Mouse (Mus musculus): ENCODE results near the gene Tnni3k.

Tnni3k gene

DNA sequence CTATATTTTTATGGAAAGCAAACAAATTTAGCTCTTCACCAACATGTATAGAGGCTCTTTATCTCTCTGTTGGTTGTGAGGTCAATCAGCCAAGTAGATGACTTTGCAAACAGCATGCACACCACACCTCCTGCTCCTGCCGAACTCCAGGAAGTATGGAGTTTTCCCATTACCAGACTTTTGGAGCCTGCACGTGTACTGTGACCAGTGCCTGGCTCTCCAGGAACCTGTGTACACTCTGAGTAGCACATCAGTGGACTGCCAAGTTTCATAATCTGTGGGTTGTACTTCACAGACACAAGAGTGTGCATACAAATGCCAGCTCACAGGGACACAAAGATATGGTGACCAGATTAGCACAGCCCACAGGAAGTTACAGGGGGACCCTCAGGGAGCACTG lies 84.2 kb downstream of the Tnni3k start:
- CTCF ChIA-PET: no interaction called here
- POLR2A ChIA-PET: no interaction called here

DNA sequence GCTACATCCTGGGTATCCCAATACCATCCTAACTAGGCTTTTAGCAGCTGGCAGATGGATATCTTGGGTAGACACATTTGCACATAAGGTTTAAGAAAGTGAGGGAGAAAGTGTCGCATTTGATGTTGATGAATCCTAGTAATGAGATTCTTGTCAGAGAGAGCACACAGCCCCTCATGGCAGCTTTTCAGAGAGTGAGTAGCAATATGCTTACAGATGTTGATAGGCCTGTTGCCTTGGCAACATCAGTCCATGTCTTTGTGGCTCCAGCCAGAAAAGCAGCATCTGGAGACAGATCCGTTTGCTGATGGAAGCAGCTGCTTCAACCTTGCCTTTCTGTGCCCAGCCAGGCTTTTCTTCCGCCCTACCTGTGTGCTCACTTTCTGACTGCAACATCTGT lies 93.9 kb downstream of the Tnni3k start:
- CTCF ChIA-PET: no interaction called here
- POLR2A ChIA-PET: interaction anchor here in 2 of 4 experiments (0.6 to 1.3 kb wide), 2 partner anchors 14 to 364 kb away, joined by 3 to 4 read pairs; no protein-coding TSS in a partner anchor

DNA sequence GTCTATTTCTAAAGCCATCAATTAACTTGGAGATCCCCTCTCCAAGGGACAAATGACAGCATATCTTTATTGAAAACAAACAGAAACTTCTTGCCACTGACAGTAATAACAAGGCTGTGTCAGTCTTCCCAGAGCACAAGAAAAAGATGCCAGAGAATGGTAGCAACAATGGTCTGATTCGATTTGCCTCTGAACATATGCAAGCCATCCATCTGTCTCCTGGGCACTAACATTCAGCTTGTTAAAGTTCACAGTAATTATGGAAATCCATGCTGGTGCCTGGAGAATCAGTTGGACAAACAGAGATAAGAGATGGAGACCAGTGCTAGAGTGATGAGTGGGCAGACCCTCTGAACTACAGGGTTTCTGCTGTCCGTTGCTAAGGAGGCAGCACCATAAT lies 102.1 kb downstream of the Tnni3k start:
- ChIA-PET CTCF (no interaction called here), POLR2A (no interaction called here)

DNA sequence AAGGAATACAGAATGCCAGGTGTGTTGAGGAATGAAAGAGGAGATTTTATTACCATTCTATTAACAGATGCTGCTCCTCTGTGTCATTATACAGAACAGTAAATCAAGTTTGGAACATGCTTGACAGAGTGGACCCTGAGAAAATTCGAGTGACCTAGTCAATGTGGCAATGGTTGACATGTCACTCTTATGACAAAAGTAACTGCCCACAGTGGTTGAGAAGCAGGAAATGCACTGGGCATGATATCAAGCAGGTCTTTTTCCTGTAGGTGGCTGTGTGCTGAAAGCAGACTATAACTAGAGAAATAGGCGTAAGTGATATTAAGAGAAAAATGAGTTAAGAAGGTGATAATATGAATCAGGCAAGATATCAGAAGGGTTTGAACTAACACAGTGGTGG lies 105.7 kb downstream of the Tnni3k start:
- ChIA-PET CTCF (no interaction called here), POLR2A (no interaction called here)

DNA sequence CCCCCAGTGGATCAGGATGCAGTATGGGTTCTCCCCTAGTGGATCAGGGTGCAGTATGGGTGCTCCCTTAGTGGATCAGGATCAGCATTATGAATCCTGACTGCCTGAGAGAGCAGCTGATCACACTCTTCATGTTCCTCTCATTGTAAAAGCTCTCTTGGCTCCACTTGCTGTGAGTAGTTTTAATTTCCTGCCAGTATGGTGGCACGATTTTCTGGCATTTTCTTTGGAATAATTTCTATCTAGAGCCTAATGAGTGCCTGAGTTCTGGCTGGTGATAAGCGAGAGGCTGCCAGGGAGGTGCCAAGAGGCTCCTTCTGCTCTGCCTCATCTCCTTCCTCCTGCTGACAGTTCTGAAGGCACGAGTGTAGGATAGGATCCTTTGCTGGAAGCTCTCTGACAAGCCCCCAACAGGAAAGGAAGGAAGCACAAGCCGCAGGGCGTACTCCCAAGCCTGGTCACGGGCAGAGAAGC lies 109.5 kb downstream of the Tnni3k start:
- ChIA-PET CTCF (no interaction called here), POLR2A (no interaction called here)

DNA sequence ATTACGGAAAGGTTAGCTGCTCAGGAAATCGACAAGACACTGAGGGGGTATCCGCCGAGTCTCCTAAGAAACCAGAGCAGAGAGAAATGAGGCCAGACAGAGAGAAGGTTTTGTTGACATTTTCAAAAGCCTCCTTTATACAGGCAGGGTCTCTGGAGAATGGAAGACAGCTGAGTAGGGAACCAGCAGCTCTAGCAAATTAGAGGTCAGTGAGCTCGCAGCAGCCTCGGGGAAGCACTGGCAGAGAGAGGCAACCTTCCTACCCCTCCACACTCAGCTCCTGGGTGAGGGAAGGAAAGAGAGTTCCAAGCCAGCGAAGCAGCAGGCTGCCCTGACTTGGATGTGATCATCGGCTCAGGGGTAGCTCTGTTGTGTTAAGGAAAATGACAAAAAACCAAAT lies 127.5 kb downstream of the Tnni3k start:
- ChIA-PET CTCF (no interaction called here), POLR2A (no interaction called here)

DNA sequence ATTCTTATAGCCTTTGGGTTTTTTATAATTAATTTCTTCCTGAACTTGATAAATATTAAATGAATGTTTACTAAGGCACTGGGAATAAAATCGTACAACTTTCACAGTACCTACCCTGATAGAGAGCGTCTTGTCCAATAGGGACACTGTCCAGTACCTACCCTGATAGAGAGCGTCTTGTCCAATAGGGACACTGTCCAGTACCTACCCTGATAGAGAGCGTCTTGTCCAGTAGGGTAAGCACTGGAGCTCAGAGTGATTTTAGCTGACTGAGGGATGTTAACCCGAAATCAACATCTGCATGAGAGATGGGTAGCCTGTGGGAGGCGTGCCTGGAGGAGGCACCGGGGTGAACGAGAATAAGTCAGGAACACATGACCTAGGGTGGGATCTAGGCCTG lies 130.3 kb downstream of the Tnni3k start:
- CTCF ChIA-PET: no interaction called here
- POLR2A ChIA-PET: no interaction called here

DNA sequence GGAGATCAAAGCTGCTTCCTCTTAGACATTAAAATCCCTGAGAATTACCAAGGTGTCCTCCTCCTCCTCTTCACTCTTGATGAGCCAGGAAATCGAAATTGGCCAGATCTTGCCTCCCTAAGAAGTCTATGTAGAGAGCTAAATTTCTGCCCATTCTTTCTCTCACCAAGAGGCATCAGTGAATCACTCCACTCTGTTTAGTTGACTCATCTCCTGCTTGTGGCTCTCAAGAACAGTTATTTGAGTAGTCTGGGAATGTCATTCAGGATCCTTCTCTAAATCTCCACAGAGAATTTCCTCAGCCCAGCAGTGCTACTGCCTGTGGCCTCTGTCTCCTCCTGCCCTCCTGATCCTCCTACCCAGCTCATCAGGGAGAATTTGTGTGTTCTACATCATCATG lies 139.6 kb downstream of the Tnni3k start:
- CTCF ChIA-PET: interaction anchor here in 1 of 4 experiments (0.6 kb wide), 1 partner anchor 14 kb away, joined by 3 read pairs; no protein-coding TSS in a partner anchor
- POLR2A ChIA-PET: interaction anchor here in 2 of 4 experiments (0.6 to 0.7 kb wide), 2 partner anchors 397 to 1285 kb away, joined by 3 to 11 read pairs; no protein-coding TSS in a partner anchor

DNA sequence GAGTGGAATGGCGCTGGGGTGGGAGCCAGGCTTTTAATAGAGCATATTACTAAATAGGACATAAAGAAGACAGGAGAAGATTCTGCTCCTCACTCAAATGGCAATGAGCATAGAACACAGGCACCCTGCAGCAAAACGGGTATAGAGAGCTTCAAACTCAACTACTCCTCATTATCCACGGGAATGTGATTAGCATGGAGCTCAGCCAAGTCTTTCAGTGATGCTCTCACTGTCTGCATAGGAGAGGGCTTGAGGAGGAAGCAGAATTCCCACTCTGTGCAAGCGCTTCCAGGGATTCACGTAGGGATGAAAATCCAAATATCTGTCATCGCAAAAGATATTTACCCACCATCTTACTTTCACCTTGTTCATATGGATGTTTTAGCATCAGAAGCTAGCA lies 141.6 kb downstream of the Tnni3k start:
- ChIA-PET POLR2A (no interaction called here), CTCF (no interaction called here)

DNA sequence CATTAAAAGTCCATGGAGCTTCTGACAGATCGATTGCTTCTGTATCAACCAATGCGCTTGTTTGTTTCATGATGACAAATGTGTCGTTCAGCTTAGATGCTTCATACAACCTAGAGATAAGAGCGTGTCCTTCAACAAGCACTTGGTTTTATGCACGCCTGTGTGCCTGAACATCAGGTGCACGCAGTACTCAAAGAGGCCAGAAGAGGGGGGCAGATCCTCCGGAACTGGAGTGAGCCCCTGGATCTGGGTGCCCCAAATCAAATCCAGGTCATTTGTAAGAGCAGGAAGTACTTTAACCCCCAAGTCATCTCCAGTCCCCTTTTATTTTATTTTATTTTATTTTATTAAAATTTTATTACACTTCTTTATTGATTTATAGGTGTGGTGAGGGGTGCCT lies 158.5 kb downstream of the Tnni3k start:
- CTCF ChIA-PET: interaction anchor here in 1 of 4 experiments (0.6 kb wide), 1 partner anchor 82 kb away, joined by 4 read pairs; no protein-coding TSS in a partner anchor
- POLR2A ChIA-PET: no interaction called here

DNA sequence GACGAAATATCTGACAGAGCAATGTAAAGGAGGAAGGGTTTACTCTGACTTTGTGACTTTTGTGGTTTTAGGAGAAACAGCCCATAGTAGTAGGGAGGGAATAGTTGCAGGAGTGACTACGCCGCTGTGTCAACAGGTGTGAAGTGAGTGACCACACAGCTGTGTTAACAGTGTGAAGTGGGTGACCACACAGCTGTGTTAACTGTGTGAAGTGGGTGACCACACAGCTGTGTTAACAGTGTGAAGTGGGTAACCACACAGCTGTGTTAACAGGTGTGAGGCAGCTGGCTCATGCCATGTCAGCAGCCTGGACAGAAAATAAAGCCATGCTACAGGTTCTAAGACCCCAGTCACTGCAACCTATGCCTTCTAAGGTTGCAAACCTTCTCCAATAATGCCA lies 162.0 kb downstream of the Tnni3k start:
- ChIA-PET POLR2A (no interaction called here), CTCF (no interaction called here)

DNA sequence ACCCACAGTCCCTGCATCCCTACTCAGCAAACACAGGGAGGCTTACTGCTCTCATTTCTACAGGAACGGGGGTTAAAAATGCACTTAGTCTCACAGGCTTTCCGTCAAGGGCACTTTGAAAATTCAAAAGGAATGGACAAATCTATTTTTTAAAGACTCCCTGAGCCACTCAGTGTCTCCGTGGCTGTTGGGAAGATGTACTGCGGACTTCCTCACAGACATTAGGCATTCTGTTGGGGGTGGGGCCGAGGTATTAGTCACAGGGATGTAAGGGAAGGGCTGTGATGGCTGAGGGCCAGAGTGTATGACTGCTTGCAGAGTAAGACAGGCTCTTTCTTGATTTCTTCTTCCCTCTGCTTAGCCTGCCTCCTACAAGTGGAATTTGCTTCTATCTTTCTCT lies 169.8 kb downstream of the Tnni3k start:
- CTCF ChIA-PET: no interaction called here

DNA sequence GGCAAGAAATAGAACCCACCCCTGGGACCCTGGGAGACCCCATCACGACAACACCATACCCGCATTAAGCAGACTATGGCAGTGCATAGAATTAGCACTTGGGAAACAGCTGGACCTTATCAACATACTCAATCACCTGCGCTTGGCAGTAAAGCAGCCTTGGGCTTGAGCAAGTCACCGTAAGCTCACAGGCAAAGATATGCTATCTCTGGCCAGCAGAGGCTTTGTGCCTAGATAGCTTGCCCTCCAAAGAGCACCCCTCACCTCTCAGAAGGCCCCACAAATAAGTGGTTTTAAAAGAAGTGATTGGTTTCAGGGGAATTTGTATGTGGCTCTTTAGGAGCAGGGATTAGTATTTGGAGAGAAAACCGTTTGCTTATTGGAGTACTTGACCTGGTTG lies 170.2 kb downstream of the Tnni3k start:
- CTCF ChIA-PET: interaction anchor here in 1 of 4 experiments (0.7 kb wide), 1 partner anchor 788 kb away, joined by 3 read pairs; no protein-coding TSS in a partner anchor
- POLR2A ChIA-PET: no interaction called here

More for the DNA sequence above, 169.8 kb downstream of the Tnni3k start:
- POLR2A ChIA-PET: no interaction called here

DNA sequence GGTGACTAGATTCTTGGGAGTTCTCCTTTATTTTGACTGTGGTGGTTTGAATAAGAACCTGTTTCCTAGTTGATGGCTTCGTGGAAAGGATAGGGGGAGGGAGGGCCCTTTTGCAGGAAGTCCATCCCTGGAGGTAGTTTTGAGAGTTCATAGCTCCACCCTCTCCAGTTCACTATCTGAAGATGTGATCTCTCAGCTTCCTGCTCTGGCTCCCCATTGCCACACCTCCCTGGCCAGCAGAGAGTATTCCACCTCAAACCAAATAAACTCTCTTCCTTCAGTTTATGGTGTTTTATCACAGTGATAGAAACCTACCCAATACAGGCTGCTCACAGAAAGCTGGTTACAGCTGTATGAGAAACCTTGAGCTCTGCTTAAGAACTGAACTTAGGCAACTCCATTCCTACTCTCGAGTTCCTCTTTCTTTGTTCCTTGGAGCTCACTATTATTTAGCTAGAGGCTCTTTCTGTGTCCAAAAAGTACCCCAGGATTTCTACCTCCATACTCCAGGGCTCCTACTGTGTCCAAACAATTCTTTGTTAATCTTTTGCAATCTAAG lies 173.7 kb downstream of the Tnni3k start:
- CTCF ChIA-PET: no interaction called here
- POLR2A ChIA-PET: interaction anchor here in 1 of 4 experiments (0.5 kb wide), 1 partner anchor 184 kb away, joined by 3 read pairs; no protein-coding TSS in a partner anchor

DNA sequence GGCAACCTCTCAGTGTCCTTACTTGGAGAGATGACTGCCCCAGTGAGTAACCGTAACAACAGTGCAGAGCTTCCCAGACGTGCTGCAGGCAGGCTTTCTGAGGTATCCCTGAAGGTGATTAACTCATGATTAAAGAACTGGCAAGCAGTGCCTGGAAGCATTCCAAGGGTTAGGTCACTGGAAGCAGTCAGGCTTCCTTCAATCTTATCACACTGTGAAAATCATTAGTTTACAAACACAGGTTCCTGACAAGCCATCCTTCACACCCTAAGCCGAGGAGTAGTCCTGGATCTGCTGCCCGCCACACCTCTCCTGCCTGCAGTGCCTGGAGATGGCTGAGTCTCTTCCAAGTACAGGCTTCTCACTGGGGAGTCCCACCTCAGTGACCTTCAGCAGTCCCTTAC lies 174.7 kb downstream of the Tnni3k start:
- ChIA-PET CTCF (no interaction called here), POLR2A (interaction anchor here in 2 of 4 experiments (0.6 kb wide), 2 partner anchors 574 to 624 kb away, joined by 3 to 4 read pairs; no protein-coding TSS in a partner anchor)

DNA sequence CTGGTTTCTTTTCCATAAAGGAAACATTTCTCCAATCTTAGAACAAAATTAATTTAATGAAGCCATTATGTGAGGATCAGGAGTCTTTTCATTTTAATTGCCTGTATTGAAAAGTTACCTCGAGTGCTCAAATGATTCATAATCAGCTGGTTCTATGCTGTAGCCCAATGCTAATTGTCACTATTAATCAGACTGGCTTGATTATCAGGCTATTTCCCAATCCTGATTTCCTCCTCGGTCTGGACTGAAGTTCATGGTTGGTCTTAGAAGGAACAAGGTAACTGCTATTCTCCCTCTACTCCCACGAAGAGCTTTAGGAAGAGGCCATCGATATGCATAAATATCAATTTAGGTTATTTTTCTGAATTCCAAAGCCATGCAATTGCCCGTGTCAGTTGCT lies 175.1 kb downstream of the Tnni3k start:
- CTCF ChIA-PET: no interaction called here
- POLR2A ChIA-PET: interaction anchor here in 2 of 4 experiments (0.6 to 0.7 kb wide), 3 partner anchors 10 to 624 kb away, joined by 3 to 4 read pairs (median 3); no protein-coding TSS in a partner anchor

DNA sequence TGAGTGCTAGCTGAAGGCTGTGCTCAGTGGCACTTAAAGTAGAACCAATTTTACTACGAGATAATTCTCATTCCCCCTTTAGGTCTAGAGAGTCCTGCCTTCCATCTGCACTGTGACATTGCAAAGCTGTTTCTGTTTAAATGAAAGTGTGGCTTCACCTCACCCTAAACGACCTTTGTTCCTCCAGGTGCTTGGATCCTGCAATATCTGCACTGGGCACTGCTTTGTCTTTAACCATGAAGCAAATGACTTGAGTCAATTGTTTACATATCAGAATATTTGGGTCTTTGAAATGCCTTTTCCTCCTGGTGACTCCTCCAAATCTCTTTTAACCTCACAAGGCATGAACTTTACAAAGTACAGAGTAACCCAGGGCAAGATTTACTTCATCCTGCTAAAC lies 175.7 kb downstream of the Tnni3k start:
- CTCF ChIA-PET: no interaction called here
- POLR2A ChIA-PET: interaction anchor here in 1 of 4 experiments (0.7 kb wide), 1 partner anchor 9 kb away, joined by 3 read pairs; no protein-coding TSS in a partner anchor

DNA sequence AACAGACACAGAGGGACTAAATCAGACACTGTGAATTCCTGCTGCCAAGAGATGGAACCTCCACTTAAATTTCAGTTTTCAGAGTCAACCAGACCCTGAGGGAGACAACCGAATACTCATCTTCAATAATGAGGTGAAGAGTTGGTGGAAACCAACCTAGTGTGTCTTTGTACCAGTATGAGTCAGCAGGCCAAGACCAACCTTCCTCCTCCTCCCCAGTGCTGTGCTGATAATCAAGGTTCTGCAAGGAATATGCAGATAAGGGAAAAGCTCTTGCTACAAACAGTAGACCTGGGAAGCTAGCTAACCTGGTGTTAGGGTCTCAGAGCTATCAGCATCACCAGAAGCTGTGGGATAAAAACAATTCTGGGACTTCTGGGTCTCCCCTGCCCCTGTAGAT lies 176.1 kb downstream of the Tnni3k start:
- CTCF ChIA-PET: no interaction called here
- POLR2A ChIA-PET: no interaction called here

DNA sequence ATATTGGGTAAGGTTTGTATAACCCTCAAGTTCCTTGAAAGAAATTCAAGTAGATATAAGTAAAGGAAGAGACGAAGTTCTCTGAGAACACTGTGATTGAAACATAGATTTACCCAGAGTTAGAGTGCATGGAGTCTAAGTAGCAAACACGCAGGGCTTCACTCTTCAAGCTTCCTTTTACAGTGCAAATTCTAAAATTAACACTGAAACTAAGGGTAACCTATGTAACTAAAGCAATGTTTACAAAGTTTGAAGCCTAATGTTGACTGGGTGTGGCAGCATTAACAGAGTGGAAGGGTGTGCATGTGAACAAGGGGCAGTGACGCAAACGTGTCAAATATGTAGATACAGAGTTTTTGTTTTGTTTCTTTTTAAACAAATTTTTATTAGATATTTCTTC lies 186.4 kb downstream of the Tnni3k start:
- ChIA-PET POLR2A (no interaction called here), CTCF (no interaction called here)

DNA sequence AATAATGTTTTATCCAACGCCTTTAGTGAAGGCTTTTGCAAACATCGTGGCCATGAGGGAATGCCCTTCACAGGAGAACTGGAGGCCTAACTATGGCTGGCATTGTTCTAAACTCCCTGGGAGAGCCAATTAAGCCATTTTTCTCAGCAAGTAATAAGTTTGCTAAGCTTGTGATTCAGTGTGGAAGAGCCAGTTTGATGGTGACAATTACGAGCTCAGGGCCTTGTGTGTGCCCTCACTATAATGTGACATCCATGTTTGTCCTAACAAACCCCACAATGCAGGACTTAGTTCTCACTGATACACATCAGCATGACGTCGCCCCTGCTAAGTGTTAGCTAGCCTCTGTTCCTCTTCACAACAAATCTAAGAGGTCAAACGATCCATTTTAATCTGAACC lies 193.3 kb downstream of the Tnni3k start:
- POLR2A ChIA-PET: no interaction called here

DNA sequence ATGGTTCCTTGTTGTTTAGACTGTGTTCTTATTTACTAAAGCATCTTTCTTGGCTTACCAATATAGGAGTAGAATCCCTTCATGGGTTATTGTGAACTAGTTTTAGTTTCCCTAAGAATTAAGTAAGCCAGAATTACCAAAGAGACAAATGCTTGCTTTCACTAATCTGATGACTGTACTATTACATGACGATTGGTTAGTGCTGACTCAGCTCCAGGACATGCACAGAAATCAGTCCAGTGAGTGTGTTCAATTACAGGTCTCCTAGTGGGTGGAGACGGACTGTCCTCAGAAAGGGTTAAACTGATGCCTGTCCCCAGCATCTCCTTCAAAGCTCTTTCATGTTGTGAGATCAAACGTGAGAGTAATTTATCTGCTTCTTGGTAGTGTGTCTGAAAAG lies 195.5 kb downstream of the Tnni3k start:
- ChIA-PET CTCF (no interaction called here), POLR2A (no interaction called here)

More for the DNA sequence above, 193.3 kb downstream of the Tnni3k start:
- CTCF ChIA-PET: interaction anchor here in 1 of 4 experiments (0.6 kb wide), 1 partner anchor 321 kb away, joined by 3 read pairs; no protein-coding TSS in a partner anchor

DNA sequence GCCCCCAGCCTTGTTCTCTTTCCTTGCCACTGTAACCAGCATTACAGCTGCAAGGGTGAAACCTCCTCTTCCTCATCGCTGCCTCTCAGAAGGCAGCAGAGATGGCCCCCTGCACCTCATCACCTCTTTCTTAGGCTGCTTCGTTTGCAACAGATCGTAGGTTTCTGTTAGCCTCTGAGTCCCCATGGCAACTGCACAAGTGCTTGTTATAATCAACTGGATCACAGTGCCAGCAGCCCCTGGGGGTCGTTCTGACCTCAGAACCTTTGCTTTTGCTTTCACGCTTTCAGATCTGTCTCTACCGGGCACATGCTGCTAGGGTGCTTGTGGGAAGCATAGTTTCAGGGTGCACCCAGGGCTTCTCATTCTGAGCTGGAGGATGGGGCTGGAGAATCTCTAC lies 201.9 kb downstream of the Tnni3k start:
- ChIA-PET POLR2A (no interaction called here), CTCF (no interaction called here)

All from embryonic stem cell, embryonic (primary cell).